Mouse (Mus musculus) limb, embryonic 10.5 days (tissue): ENCODE data around the gene Card11. TPM values are rescaled to one million over a fixed set of nuclear protein-coding genes. Genes with fewer than 3 reads are reported as not detected.

Experiments used
- DNase-seq: peaks from one replicate; pipeline ENCODE4 v3.0.0-alpha.2; 2017; ENCODE audit warnings: low spot score
- H3K27ac ChIP-seq: fragments of 300-500 bp; sonication (generic); 2 replicates; pipeline ENCODE4 v1.5.1; 2016; ENCODE audit warnings: mild to moderate bottlenecking
- H3K27me3 ChIP-seq: fragments of 300-500 bp; sonication (generic); 2 replicates; pipeline ENCODE4 v1.6.1; 2016; ENCODE audit warnings: low read depth, mild to moderate bottlenecking; ENCODE audit not compliant: poor library complexity, severe bottlenecking
- H3K36me3 ChIP-seq: fragments of 300-500 bp; sonication (generic); 2 replicates; pipeline ENCODE4 v1.6.1; 2016; ENCODE audit warnings: mild to moderate bottlenecking, moderate library complexity
- H3K4me1 ChIP-seq: fragments of 300-500 bp; sonication (generic); 2 replicates; pipeline ENCODE4 v1.6.1; 2016
- H3K4me3 ChIP-seq: fragments of 300-500 bp; sonication (generic); 2 replicates; pipeline ENCODE4 v1.5.1; 2016; ENCODE audit warnings: mild to moderate bottlenecking, moderate library complexity
- H3K9me3 ChIP-seq: fragments of 300-500 bp; sonication (generic); replicated peaks from 2 replicates; pipeline ENCODE4 v1.6.1; 2016; ENCODE audit warnings: mild to moderate bottlenecking
- WGBS: fragments of 180-500 bp; shearing (Covaris S2); methylation state at CpG from one replicate; pipeline ENCODE4 v1.1.7; 2016; 5-methylcytosine and 5-hydroxymethylcytosine counted together
- polyA plus RNA-seq: library from polyadenylated mRNA; unstranded; fragments of >200 nt; fragmentation: Nextera tagmentation; extraction: Ambion mirVana; gene quantifications from 2 replicates; pipeline ENCODE4 v1.2.1, GENCODE M21; 2016

Gene Card11
- polyA plus RNA-seq, 1 experiment from 2014 or later, result 0.49 TPM

DNA sequence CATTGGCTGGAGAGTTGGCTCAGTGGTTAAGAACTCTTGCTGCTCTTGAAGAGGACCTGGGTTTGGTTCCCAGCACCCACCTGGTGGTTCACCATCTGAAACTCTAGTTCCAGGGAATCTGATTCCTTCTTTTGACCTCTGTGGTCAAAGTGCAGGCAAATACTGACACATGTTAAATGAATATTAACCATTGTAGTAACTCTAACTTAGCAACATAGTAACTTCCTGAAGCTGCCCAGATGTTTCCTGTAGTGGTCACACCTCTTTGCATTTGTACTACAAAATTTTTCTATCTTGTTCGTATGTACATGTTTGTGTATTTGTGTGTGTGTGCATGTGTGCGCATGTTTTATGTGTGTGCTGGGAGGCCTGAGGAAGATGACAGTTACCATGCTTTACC, 20.3 kb downstream of the Card11 start:
- Histone ChIP-seq H3K4me1 (peaks cover 15% of the 10 kb centered on the region), H3K36me3 (no peaks in the 10 kb centered on the region), H3K27me3 (no peaks in the 10 kb centered on the region), H3K4me3 (no peak overlapping the region), H3K27ac (no peak overlapping the region), H3K9me3 (0 out of 2 replicates have a peak, but pooled peaks cover 5% of the 10 kb centered on the region)
- WGBS, result 91% methylated on average over 2 of the region's 2 CpGs
- DNase-seq, result no peak

DNA sequence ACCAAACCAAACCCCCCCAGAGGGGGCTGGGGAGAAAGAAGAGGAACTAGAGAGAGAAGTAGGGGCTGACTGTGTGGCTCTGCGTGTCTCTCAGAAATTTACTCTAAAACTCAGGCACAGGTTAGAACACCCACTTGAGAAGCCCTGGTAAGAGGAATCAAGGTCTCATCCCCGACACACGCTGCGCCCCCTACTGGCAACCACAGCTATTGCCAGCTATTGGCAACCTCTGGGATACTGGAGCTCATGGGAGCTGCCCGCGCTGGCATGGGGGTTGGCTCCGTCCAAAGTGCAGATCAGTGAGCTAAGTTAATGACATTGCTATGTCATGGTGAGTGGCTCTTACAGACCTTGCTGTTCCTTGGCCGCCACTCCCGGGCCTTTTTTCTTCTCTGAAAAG, 37.4 kb downstream of the Card11 start:
- no peaks in the 10 kb centered on the region for H3K27me3 ChIP-seq
- H3K36me3 ChIP-seq, result no peaks in the 10 kb centered on the region
- H3K27ac ChIP-seq, result no peak overlapping the region
- no peaks in the 10 kb centered on the region for H3K9me3 ChIP-seq
- peaks cover 15% of the 10 kb centered on the region for H3K4me1 ChIP-seq
- WGBS, result 41% methylated on average over 9 of the region's 9 CpGs
- peak; percentile 65 for DNase-seq
- H3K4me3 ChIP-seq, result no peak overlapping the region

DNA sequence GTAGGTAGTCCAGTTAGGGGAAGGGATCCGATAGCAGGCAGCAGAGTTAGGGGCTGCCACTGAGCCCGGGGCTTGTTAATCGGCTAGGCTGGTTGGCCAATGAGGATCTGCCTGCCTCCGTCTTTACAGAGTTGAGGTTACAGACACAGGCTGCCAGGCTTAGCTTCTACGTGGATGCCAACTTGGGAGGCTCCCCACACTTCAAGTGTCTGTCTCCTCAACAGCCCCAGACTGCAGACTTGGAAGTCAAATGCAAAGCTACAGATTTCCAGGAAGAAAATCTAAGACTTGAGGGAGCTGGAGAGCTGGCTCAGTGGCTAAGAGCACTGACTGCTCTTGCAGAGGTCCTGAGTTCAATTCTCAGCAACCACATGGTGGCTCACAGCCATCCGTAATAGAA, 39.6 kb downstream of the Card11 start:
- H3K4me1 ChIP-seq, result peaks cover 8% of the 10 kb centered on the region
- H3K27me3 ChIP-seq, result no peaks in the 10 kb centered on the region
- 79% methylated on average over 6 of the region's 6 CpGs for WGBS

DNA sequence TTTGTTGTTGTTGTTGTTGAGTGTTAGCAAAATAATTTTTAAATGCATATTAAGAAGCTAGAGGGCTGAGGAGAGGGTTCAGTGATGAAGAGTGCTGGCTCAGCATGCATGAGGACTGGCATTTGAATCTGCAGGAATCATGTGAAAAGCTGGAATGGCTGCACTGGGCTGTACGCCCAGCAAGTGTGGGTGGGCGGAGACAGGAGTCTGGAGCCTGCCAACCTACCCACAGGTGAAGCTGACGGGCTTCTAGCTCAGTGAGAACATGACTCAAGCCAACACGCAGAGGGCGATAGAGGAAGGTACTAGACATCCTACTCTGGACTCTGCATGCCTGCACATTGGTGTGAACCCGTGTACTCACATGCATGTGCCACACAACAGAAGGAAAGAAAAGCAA, 41.2 kb downstream of the Card11 start:
- 84% methylated on average over 6 of the region's 6 CpGs for WGBS
- Histone ChIP-seq H3K4me1 (no peaks in the 10 kb centered on the region), H3K4me3 (no peak overlapping the region), H3K36me3 (no peaks in the 10 kb centered on the region), H3K27ac (no peak overlapping the region), H3K27me3 (no peaks in the 10 kb centered on the region), H3K9me3 (no peaks in the 10 kb centered on the region)
- no peak for DNase-seq

More for the DNA sequence above, 39.6 kb downstream of the Card11 start:
- Histone ChIP-seq H3K36me3 (no peaks in the 10 kb centered on the region), H3K9me3 (no peaks in the 10 kb centered on the region), H3K4me3 (no peak overlapping the region), H3K27ac (no peak overlapping the region)
- no peak for DNase-seq

DNA sequence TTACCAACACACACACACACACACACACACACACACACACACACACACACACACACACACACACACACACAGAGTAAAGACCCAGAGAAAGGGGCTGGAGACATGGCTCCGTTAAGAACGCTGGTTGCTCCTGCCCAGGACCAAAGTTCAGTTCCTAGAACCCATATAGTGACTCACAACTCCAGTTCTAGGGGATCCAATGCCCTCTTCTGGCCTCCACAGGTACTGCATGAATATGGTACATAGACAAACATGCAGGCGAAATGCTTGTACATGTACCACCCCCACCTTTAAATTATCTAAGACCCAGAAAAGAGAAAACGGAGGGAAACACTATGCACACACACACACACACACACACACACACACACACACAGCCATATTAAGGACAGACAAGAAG, 43.3 kb downstream of the Card11 start:
- no peaks in the 10 kb centered on the region for H3K27me3 ChIP-seq
- DNase-seq, result no peak
- WGBS, result 87% methylated on average over 4 of the region's 4 CpGs
- no peak overlapping the region for H3K4me3 ChIP-seq
- no peak overlapping the region for H3K27ac ChIP-seq
- H3K36me3 ChIP-seq, result no peaks in the 10 kb centered on the region
- H3K9me3 ChIP-seq, result no peaks in the 10 kb centered on the region
- H3K4me1 ChIP-seq, result no peaks in the 10 kb centered on the region

DNA sequence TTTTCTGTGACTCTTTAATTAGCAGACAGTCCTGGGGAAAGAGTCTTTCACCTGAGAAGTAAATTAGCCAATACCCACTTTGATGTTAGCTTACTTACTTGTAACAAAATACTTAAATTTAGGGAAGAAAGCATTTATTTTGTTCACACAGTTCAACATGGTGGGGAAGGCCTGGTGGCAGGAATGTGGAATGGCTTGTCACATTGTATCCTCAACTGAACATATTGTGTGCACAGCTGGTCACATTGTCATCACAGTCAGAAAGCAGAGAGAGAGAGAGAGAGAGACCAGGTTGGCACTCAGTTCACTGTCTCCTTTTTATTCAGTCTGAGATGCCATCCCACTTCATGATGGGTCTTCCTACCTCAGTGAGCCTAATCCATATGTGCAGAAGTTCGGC, 44.7 kb downstream of the Card11 start:
- H3K4me3 ChIP-seq, result no peak overlapping the region
- no peaks in the 10 kb centered on the region for H3K9me3 ChIP-seq
- no peaks in the 10 kb centered on the region for H3K27me3 ChIP-seq
- peaks cover 5% of the 10 kb centered on the region; the same call in 1 of the 2 replicates for H3K4me1 ChIP-seq
- no peak for DNase-seq
- WGBS, result 100% methylated on average over 1 of the region's 1 CpGs
- no peaks in the 10 kb centered on the region for H3K36me3 ChIP-seq
- H3K27ac ChIP-seq, result no peak overlapping the region

DNA sequence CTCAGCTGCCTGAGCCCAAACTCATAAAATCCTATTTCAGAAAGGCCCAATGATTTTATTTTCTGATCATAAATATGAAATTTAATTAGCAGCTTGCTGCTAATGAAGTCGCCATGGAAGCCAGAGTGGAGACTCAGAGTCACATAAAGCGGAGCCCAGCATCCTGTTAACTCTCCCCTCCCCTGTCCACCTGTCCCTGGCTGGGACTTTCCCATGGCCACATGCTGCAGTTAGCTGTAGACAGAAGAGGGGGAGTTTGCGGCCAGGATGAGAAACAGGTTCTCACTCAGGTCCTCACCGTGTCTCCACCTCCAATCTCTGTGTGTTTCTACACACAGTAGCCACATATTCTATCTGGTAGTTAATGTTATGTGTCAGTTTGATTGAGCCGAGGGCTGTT, 48.6 kb downstream of the Card11 start:
- H3K4me1 ChIP-seq, result peaks cover 10% of the 10 kb centered on the region; the same call in 1 of the 2 replicates
- H3K27ac ChIP-seq, result no peak overlapping the region
- H3K9me3 ChIP-seq, result no peaks in the 10 kb centered on the region
- no peaks in the 10 kb centered on the region for H3K27me3 ChIP-seq
- DNase-seq, result no peak
- WGBS, result 88% methylated on average over 5 of the region's 5 CpGs
- H3K4me3 ChIP-seq, result no peak overlapping the region
- no peaks in the 10 kb centered on the region for H3K36me3 ChIP-seq

DNA sequence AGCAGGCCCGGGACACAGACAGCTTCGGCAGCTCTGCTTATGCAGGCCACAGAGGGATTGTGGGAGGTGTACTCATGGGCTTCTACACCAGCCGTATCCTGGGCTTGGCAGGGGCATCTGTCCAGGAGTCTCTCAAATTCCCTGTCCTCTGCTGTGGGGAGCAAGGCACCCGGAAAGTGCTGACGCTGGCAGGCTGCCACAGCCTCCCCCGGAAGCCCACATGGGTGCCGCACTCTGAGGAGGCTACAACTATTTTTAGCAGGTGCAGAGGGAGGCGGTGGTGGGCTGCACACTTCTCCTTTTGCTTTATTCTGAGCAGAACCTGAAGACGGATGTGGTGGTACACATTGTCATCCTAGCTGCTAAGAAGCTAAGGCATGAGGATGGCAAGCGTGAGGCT, 52.4 kb downstream of the Card11 start:
- WGBS, result 81% methylated on average over 10 of the region's 10 CpGs
- Histone ChIP-seq H3K36me3 (no peaks in the 10 kb centered on the region), H3K27me3 (no peaks in the 10 kb centered on the region), H3K9me3 (no peaks in the 10 kb centered on the region), H3K27ac (no peak overlapping the region), H3K4me1 (peaks cover 14% of the 10 kb centered on the region; the same call in 1 of the 2 replicates), H3K4me3 (no peak overlapping the region)
- DNase-seq, result no peak

DNA sequence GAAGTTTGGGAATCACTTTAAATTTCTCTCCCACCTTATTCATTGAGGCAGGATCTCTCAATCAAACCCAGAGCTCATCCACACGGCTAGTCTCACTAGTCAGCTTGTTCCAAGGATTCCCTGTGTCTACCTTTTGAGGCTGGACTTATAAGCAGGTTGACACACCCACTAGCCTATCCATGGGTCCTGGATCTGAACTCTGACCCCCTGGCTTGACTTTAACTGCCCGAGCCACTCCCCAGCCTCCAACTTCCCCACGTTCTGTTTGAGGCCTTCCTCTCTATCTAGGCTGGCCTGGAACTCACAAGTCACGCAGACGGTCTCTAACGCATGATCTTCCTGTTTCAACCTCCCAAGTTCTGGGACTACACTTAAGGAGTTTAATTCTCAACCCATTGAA, 54.3 kb downstream of the Card11 start:
- Histone ChIP-seq H3K9me3 (no peaks in the 10 kb centered on the region), H3K27ac (no peak overlapping the region), H3K4me1 (peaks cover 15% of the 10 kb centered on the region), H3K27me3 (no peaks in the 10 kb centered on the region), H3K36me3 (no peaks in the 10 kb centered on the region), H3K4me3 (no peak overlapping the region)
- DNase-seq, result no peak
- WGBS, result 84% methylated on average over 6 of the region's 6 CpGs

DNA sequence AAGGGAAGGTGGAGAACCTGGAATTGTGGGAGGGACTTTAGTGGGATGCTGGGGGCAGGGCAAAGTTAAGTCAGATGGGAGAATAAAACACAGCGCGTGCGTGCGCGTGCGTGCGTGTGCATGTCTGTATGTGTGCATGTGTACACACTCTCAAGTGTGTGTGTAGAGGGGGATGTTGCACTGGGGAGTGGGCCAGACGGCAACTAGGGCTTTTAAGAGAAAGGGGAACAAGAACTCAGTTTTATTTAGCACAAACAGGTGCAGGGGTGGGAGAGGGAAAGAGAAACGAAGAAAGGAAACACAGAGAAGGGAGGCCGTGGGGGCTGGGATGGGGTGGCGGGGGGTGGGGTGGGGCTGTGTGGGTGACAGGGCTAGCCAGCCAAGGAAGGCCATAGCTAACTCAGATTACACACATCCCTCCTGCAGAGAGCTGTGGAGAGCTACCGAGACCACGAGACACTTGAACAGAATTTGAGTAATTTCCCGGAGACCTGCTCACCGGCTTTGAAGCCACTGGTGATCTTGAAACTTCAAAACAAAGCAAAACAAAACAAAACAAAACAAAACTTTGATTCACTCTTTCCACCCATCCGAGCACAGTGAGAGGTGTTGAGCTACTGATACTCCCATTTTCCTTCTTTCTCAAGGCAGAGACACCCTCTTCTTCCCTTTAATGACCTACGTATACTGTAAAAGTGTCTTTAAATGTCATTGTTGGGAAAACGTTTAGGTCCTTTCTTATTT, 55.8 kb downstream of the Card11 start:
- no peak for DNase-seq
- H3K27ac ChIP-seq, result no peak overlapping the region
- H3K4me3 ChIP-seq, result no peak overlapping the region
- H3K4me1 ChIP-seq, result peaks cover 26% of the 10 kb centered on the region
- no peaks in the 10 kb centered on the region for H3K36me3 ChIP-seq
- H3K9me3 ChIP-seq, result no peaks in the 10 kb centered on the region
- 84% methylated on average over 18 of the region's 18 CpGs for WGBS
- no peaks in the 10 kb centered on the region for H3K27me3 ChIP-seq

DNA sequence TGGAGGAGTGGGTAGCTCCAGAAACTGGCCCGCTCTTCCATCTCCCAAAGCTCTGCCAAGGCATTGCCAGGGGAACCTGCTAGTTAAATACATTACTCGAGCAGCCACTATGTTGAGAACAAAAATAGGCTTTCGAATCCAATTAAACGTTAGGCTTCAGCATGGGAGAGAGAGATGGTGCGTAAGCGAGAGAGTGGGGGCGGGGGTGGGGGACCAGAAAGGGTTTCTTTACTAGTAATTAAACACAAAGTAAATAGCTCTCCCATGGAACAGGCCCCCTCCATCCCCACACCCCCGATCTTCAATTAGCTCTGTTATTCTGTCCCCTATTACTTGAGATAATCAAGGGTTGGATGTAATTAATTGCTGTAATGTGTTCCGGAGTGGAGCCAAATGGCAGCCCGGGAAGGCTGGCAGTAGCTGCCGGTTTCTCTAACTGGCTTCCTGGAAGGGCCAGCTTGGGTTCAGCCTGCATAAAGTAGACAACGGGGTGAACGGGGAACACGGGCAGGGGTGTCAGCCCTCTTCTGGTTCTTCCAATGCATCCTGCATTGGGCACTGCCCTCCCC, 59.4 kb downstream of the Card11 start:
- H3K4me3 ChIP-seq, result no peak overlapping the region
- H3K27me3 ChIP-seq, result no peaks in the 10 kb centered on the region
- DNase-seq, result no peak
- no peaks in the 10 kb centered on the region for H3K9me3 ChIP-seq
- 68% methylated on average over 14 of the region's 14 CpGs for WGBS
- peak overlapping the region; percentile 12; the same call in 1 of the 2 replicates for H3K27ac ChIP-seq
- peaks cover 22% of the 10 kb centered on the region for H3K4me1 ChIP-seq
- H3K36me3 ChIP-seq, result no peaks in the 10 kb centered on the region

DNA sequence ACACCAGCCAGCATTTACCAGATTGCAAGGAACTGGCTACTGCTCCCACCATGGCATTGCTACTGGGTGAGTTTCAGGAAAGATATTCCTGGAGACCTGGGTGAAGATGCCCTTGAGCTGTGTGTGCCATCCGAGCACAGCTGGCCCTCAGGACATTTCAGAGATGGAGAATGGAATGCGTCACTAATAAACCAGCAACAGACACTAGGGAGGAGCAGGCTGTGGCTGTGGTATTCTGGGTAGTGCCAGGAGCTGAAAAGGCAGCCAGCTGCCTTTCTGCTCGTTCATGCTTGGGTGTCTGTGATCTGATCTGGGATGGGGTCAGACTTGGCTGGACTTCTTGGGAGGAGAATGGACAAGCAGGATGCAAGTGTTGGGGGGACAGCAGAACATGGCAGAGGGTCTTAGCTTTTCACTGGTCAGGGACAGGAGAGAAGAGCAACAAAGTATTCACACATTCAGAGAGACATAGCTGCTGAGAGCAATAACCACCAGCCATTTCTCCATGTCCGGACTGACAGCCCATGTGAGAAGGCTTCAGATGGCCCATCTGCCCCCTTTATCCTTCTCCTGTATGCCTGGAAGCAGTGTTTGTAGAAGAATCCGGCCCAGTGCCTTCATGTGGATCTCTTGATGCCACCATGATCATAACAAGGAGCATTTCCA, 60.0 kb downstream of the Card11 start:
- Histone ChIP-seq H3K9me3 (no peaks in the 10 kb centered on the region), H3K27ac (0 out of 2 replicates have a peak overlapping the region, but pooled peaks have one; percentile 19), H3K27me3 (no peaks in the 10 kb centered on the region), H3K4me3 (no peak overlapping the region), H3K36me3 (no peaks in the 10 kb centered on the region), H3K4me1 (peaks cover 22% of the 10 kb centered on the region)
- no peak for DNase-seq
- WGBS, result 68% methylated on average over 5 of the region's 5 CpGs

DNA sequence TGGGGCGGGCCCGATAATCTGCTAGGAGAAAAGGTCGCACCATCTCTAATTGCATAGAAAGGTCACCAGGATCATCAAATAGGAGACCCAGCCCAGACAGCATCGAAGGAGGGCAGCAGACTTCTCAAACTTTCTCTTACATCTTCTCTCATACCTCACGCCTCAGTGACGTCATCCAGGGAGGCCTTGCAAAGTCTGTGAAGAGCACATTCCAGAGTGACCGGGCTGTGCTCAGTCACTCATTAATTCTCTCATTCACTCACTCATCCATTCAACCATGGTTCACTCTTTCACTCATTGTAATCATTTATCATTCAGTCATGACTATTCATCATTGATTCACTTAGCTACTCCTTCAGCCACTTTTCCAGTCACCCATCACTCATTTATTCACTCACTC, 63.6 kb downstream of the Card11 start:
- H3K4me3 ChIP-seq, result no peak overlapping the region
- peaks cover 17% of the 10 kb centered on the region for H3K4me1 ChIP-seq
- no peaks in the 10 kb centered on the region for H3K27me3 ChIP-seq
- no peaks in the 10 kb centered on the region for H3K9me3 ChIP-seq
- no peaks in the 10 kb centered on the region for H3K36me3 ChIP-seq
- WGBS, result 81% methylated on average over 7 of the region's 7 CpGs
- DNase-seq, result no peak
- no peak overlapping the region for H3K27ac ChIP-seq
